Mouse (Mus musculus) bone marrow, adult 2 months (tissue): ENCODE results near the gene Tnfaip8l2. TPM values are rescaled to one million over a fixed set of nuclear protein-coding genes. Genes with fewer than 3 reads are reported as not detected.

Experiments used
- H3K27ac ChIP-seq: fragments of 200-500 bp; 2 replicates; pipeline ENCODE4 v1.5.1; 2012; ENCODE audit warnings: low read depth, mild to moderate bottlenecking, control low read depth, inconsistent platforms, low read length; ENCODE audit not compliant: control insufficient read depth, poor library complexity, insufficient read depth
- H3K4me1 ChIP-seq: fragments of 200-500 bp; 2 replicates; pipeline ENCODE4 v1.6.1; 2011; ENCODE audit warnings: low read length; ENCODE audit not compliant: control insufficient read depth, insufficient read depth
- H3K4me3 ChIP-seq: fragments of 200-500 bp; replicated peaks from 2 replicates; pipeline ENCODE3; 2011; ENCODE audit warnings: mild to moderate bottlenecking, low read depth, low read length, control low read depth; ENCODE audit not compliant: control insufficient read depth
- CTCF ChIP-seq: fragments of 200-500 bp; IDR thresholded peaks from 2 replicates; pipeline ENCODE4 v1.5.1; 2011; ENCODE audit warnings: low read length, control low read depth; ENCODE audit not compliant: control insufficient read depth, insufficient read depth
- POLR2A ChIP-seq: fragments of 200-500 bp; IDR thresholded peaks from 2 replicates; pipeline ENCODE4 v1.6.1; 2011; ENCODE audit warnings: low read depth, mild to moderate bottlenecking, control low read depth, low read length, borderline replicate concordance; ENCODE audit not compliant: control insufficient read depth
- WGBS: fragments of 180-500 bp; shearing (Covaris S2); methylation state at CpG from one replicate; pipeline ENCODE4 v1.1.7; 2018; 5-methylcytosine and 5-hydroxymethylcytosine counted together
- polyA plus RNA-seq: library from polyadenylated mRNA; stranded (reverse); fragments of >200 nt; gene quantifications from 2 replicates; pipeline ENCODE4 v1.2.4, GENCODE M21; 2011; ENCODE audit warnings: low replicate concordance; ENCODE audit not compliant: missing spikeins, insufficient read depth, insufficient read length

Tnfaip8l2 gene
- polyA plus RNA-seq, 1 experiment = 41.8 TPM

- no peak overlapping the region for H3K27ac ChIP-seq
- no peaks in the 10 kb centered on the region for H3K4me1 ChIP-seq
- 2% methylated on average over 16 of the region's 16 CpGs for WGBS
- no peak overlapping the region for H3K4me3 ChIP-seq
- TF ChIP-seq CTCF = peak; percentile 89
- no peak for TF ChIP-seq POLR2A
These were observed 31.9 kb upstream of the Tnfaip8l2 start for GRCm38 (mm10) chr3:95174011-95174592.

- no peak overlapping the region for H3K4me3 ChIP-seq
- no peak for TF ChIP-seq POLR2A
- no peak for TF ChIP-seq CTCF
- H3K4me1 ChIP-seq = no peaks in the 10 kb centered on the region
- no peak overlapping the region for H3K27ac ChIP-seq
- 5% methylated on average over 58 of the region's 58 CpGs for WGBS
These were observed 31.2 kb upstream of the Tnfaip8l2 start for GRCm38 (mm10) chr3:95173256-95173949.

- 52% methylated on average over 84 of the region's 84 CpGs for WGBS
- no peak for TF ChIP-seq CTCF
- no peak for TF ChIP-seq POLR2A
- no peak overlapping the region for H3K27ac ChIP-seq
- H3K4me3 ChIP-seq = no peak overlapping the region
- no peaks in the 10 kb centered on the region for H3K4me1 ChIP-seq
These were observed 30.5 kb upstream of the Tnfaip8l2 start for GRCm38 (mm10) chr3:95172526-95173255.

- TF ChIP-seq POLR2A (no peak), CTCF (no peak)
- WGBS = 87% methylated on average over 6 of the region's 6 CpGs
- no peaks in the 10 kb centered on the region for H3K4me1 ChIP-seq
- H3K27ac ChIP-seq = no peak overlapping the region
- H3K4me3 ChIP-seq = no peak overlapping the region
These were observed 28.9 kb upstream of the Tnfaip8l2 start for GRCm38 (mm10) chr3:95171105-95171504.

GRCm38 (mm10) chr3:95169996-95170395 lies 27.8 kb upstream of the Tnfaip8l2 start:
- Histone ChIP-seq H3K27ac (no peak overlapping the region), H3K4me1 (no peaks in the 10 kb centered on the region), H3K4me3 (no peak overlapping the region)
- no peak for TF ChIP-seq CTCF
- no peak for TF ChIP-seq POLR2A
- WGBS = 84% methylated on average over 10 of the region's 10 CpGs

- no peak for TF ChIP-seq POLR2A
- no peak for TF ChIP-seq CTCF
- 57% methylated on average over 5 of the region's 5 CpGs for whole genome bisulfite sequencing
- H3K4me3 ChIP-seq = no peak overlapping the region
These were observed 22.7 kb upstream of the Tnfaip8l2 start for GRCm38 (mm10) chr3:95164840-95165239.

GRCm38 (mm10) chr3:95164256-95164550 lies 22.0 kb upstream of the Tnfaip8l2 start:
- Histone ChIP-seq H3K27ac (no peak overlapping the region), H3K4me1 (no peaks in the 10 kb centered on the region), H3K4me3 (no peak overlapping the region)
- TF ChIP-seq CTCF (no peak), POLR2A (no peak)
- WGBS = 80% methylated on average over 5 of the region's 5 CpGs

More at GRCm38 (mm10) chr3:95164840-95165239, 22.7 kb upstream of the Tnfaip8l2 start:
- Histone ChIP-seq H3K4me1 (no peaks in the 10 kb centered on the region), H3K27ac (no peak overlapping the region)

GRCm38 (mm10) chr3:95163419-95164255 lies 21.5 kb upstream of the Tnfaip8l2 start:
- WGBS = 71% methylated on average over 11 of the region's 11 CpGs
- no peak overlapping the region for H3K27ac ChIP-seq
- TF ChIP-seq POLR2A = no peak
- no peak for TF ChIP-seq CTCF
- H3K4me3 ChIP-seq = no peak overlapping the region
- no peaks in the 10 kb centered on the region for H3K4me1 ChIP-seq
